In genomic region chr15:80132452-80132851, GRCm38 (mm10) we compare ENCODE assay signal across 8 mouse cellular contexts. TPM values are rescaled to one million over a fixed set of nuclear protein-coding genes. Genes with fewer than 3 reads are reported as not detected.
A peak's percentile ranks its signal among the peaks of the same experiment; 100 is the strongest.
DNase-seq lines count a peak whose midpoint lies in the region; ATAC-seq lines count a peak whose summit lies in the region.

No protein-coding gene starts in this region.

- H3K9me3 ChIP-seq in embryonic facial prominence, embryonic 15.5 days (replicated peaks) = no peaks in the 10 kb centered on the region
- no peaks in the 10 kb centered on the region for H3K9me3 ChIP-seq in limb, embryonic 10.5 days (replicated peaks)
- H3K9me3 ChIP-seq in neural tube, embryonic 12.5 days = no peaks in the 10 kb centered on the region

- H3K27ac ChIP-seq in embryonic facial prominence, embryonic 15.5 days (replicated peaks) = 0 out of 2 replicates have a peak overlapping the region, but pooled peaks have one; percentile 99
- H3K27ac ChIP-seq in limb, embryonic 10.5 days = peak overlapping the region; percentile 100
- H3K27ac ChIP-seq in neural tube, embryonic 12.5 days = no peak overlapping the region

- H3K27me3 ChIP-seq in embryonic facial prominence, embryonic 15.5 days = no peaks in the 10 kb centered on the region
- H3K27me3 ChIP-seq in limb, embryonic 10.5 days (ENCODE audit: low read depth, poor library complexity, severe bottlenecking) = no peaks in the 10 kb centered on the region
- H3K27me3 ChIP-seq in neural tube, embryonic 12.5 days (replicated peaks) = no peaks in the 10 kb centered on the region

- peak; percentile 25 to 33 for DNase-seq in kidney, postnatal 4 days
- DNase-seq in kidney, adult 9 months = no peak
- no peak for DNase-seq in limb, embryonic 10.5 days (ENCODE audit: low spot score)
- no peak for DNase-seq in left cerebral cortex, adult 18-20 months (ENCODE audit: low spot score in 2 of 2)
- DNase-seq in spleen, adult 18-20 months = no peak

- no peak for ATAC-seq in embryonic facial prominence, embryonic 15.5 days (ENCODE audit: insufficient number of reproducible peaks, low FRiP score, low TSS enrichment, low read depth)
- no peak; the same call in 1 of the 2 replicates for ATAC-seq in neural tube, embryonic 12.5 days (ENCODE audit: low FRiP score, low read depth)
- no peak for ATAC-seq in activated CD4-positive, CD25-positive, alpha-beta regulatory T cell, adult 4 months

- H3K4me1 ChIP-seq in embryonic facial prominence, embryonic 15.5 days = peaks cover 19% of the 10 kb centered on the region
- peaks cover 18% of the 10 kb centered on the region for H3K4me1 ChIP-seq in limb, embryonic 10.5 days
- peaks cover 13% of the 10 kb centered on the region for H3K4me1 ChIP-seq in neural tube, embryonic 12.5 days

- H3K4me3 ChIP-seq in embryonic facial prominence, embryonic 15.5 days (replicated peaks) = peak overlapping the region; percentile 80
- H3K4me3 ChIP-seq in limb, embryonic 10.5 days = peak overlapping the region; percentile 84
- peak overlapping the region; percentile 66; the same call in 1 of the 2 replicates for H3K4me3 ChIP-seq in neural tube, embryonic 12.5 days

- H3K4me2 ChIP-seq in embryonic facial prominence, embryonic 15.5 days (replicated peaks) = peak overlapping the region; percentile 80
- peak overlapping the region; percentile 93 for H3K4me2 ChIP-seq in neural tube, embryonic 12.5 days (replicated peaks)

- 78% methylated on average over 9 of the region's 9 CpGs for WGBS in embryonic facial prominence, embryonic 15.5 days
- whole genome bisulfite sequencing in limb, embryonic 10.5 days = 80% methylated on average over 9 of the region's 9 CpGs
- 82% methylated on average over 9 of the region's 9 CpGs for WGBS in neural tube, embryonic 12.5 days

- peaks cover 5% of the 10 kb centered on the region; the same call in 1 of the 2 replicates for H3K36me3 ChIP-seq in embryonic facial prominence, embryonic 15.5 days
- H3K36me3 ChIP-seq in limb, embryonic 10.5 days = peaks cover 17% of the 10 kb centered on the region
- peaks cover 3% of the 10 kb centered on the region for H3K36me3 ChIP-seq in neural tube, embryonic 12.5 days

- no peak overlapping the region for H3K9ac ChIP-seq in embryonic facial prominence, embryonic 15.5 days
- no peak overlapping the region for H3K9ac ChIP-seq in neural tube, embryonic 12.5 days

RNA-seq across cellular contexts. Expression of gene Tab1, which starts 0.5 kb away (rescaled TPM):
- polyA plus RNA-seq in embryonic facial prominence, embryonic 15.5 days (2015; fragmentation: Nextera tagmentation; extraction: Ambion mirVana) = 38.2 and 38.7 TPM in 2 replicates
- polyA plus RNA-seq in limb, embryonic 10.5 days (2016; fragmentation: Nextera tagmentation; extraction: Ambion mirVana) = 41.8 and 52.4 TPM in 2 replicates
- polyA plus RNA-seq in neural tube, embryonic 12.5 days (2016; fragmentation: Nextera tagmentation; extraction: Ambion mirVana) = 41.6 and 42.4 TPM in 2 replicates
- total RNA-seq in left cerebral cortex, adult 18-20 months (2021) = 10 to 100 TPM; 23.8 to 25.7 TPM
- polyA plus RNA-seq in activated CD4-positive, CD25-positive, alpha-beta regulatory T cell, adult 4 months (2017; shearing (Covaris generic)) = 10 to 100 TPM; 10.7 to 14.5 TPM

RNA-seq across cellular contexts. Expression of gene Rpl3, which starts 40.8 kb away (rescaled TPM):
- 1,004 and 1,072 TPM in 2 replicates for polyA plus RNA-seq in embryonic facial prominence, embryonic 15.5 days (2015; fragmentation: Nextera tagmentation; extraction: Ambion mirVana)
- polyA plus RNA-seq in limb, embryonic 10.5 days (2016; fragmentation: Nextera tagmentation; extraction: Ambion mirVana) = 1,077 and 1,189 TPM in 2 replicates
- 652 and 670 TPM in 2 replicates for polyA plus RNA-seq in neural tube, embryonic 12.5 days (2016; fragmentation: Nextera tagmentation; extraction: Ambion mirVana)
- total RNA-seq in left cerebral cortex, adult 18-20 months (2021) = 100 to 1,000 TPM; 526 to 554 TPM
- 1,000 to 10,000 TPM; 4,172 to 4,641 TPM for polyA plus RNA-seq in activated CD4-positive, CD25-positive, alpha-beta regulatory T cell, adult 4 months (2017; shearing (Covaris generic))

RNA-seq across cellular contexts. Expression of gene Mgat3, which starts 41.1 kb away (rescaled TPM):
- 4.6 and 5.5 TPM in 2 replicates for polyA plus RNA-seq in embryonic facial prominence, embryonic 15.5 days (2015; fragmentation: Nextera tagmentation; extraction: Ambion mirVana)
- polyA plus RNA-seq in limb, embryonic 10.5 days (2016; fragmentation: Nextera tagmentation; extraction: Ambion mirVana) = 4.0 and 5.3 TPM in 2 replicates
- polyA plus RNA-seq in neural tube, embryonic 12.5 days (2016; fragmentation: Nextera tagmentation; extraction: Ambion mirVana) = 13.7 and 13.8 TPM in 2 replicates
- 100 to 1,000 TPM; 124 TPM for total RNA-seq in left cerebral cortex, adult 18-20 months (2021)
- under 1 TPM in 1 of 2 experiments, not detected in 1; 0.13 TPM for polyA plus RNA-seq in activated CD4-positive, CD25-positive, alpha-beta regulatory T cell, adult 4 months (2017; shearing (Covaris generic))

RNA-seq across cellular contexts. Expression of gene Syngr1, which starts 41.3 kb away (rescaled TPM):
- 13.5 and 13.7 TPM in 2 replicates for polyA plus RNA-seq in embryonic facial prominence, embryonic 15.5 days (2015; fragmentation: Nextera tagmentation; extraction: Ambion mirVana)
- 1.4 and 3.2 TPM in 2 replicates for polyA plus RNA-seq in limb, embryonic 10.5 days (2016; fragmentation: Nextera tagmentation; extraction: Ambion mirVana)
- 15.8 and 19.6 TPM in 2 replicates for polyA plus RNA-seq in neural tube, embryonic 12.5 days (2016; fragmentation: Nextera tagmentation; extraction: Ambion mirVana)
- total RNA-seq in left cerebral cortex, adult 18-20 months (2021) = 100 to 1,000 TPM; 421 to 438 TPM
- polyA plus RNA-seq in activated CD4-positive, CD25-positive, alpha-beta regulatory T cell, adult 4 months (2017; shearing (Covaris generic)) = 1 to 10 TPM in 1 of 2 experiments, not detected in 1; 1.4 TPM

Comparison
In these comparisons a context has a peak if more than half of its experiments do, and no peak if none do; other contexts are left out.
1. DNase-seq: peak in kidney, postnatal 4 days (2 of 2); none in kidney, adult 9 months (single experiment), limb, embryonic 10.5 days (single experiment), left cerebral cortex, adult 18-20 months (0 of 2) and spleen, adult 18-20 months (0 of 2).
2. Peak in every context shown above with its lines, with median percentiles within 50 percentile points of each other: H3K4me3 ChIP-seq.